Comparison of ENCODE assay signal across 8 mouse cellular contexts in genomic region chr8:95833435-95833984, GRCm38 (mm10). TPM values are rescaled to one million over a fixed set of nuclear protein-coding genes. Genes with fewer than 3 reads are reported as not detected.
A peak's percentile ranks its signal among the peaks of the same experiment; 100 is the strongest.
DNase-seq lines count a peak whose midpoint lies in the region; ATAC-seq lines count a peak whose summit lies in the region.

No protein-coding gene starts in this region.

- H3K9me3 ChIP-seq in limb, embryonic 10.5 days (replicated peaks), result no peaks in the 10 kb centered on the region
- no peaks in the 10 kb centered on the region for H3K9me3 ChIP-seq in neural tube, embryonic 11.5 days (ENCODE audit: control insufficient read depth, low read length)

- peak; percentile 69 for DNase-seq in 416B (ENCODE audit: low read depth)
- DNase-seq in MN1 (ENCODE audit: low spot score), result peak; percentile 66
- peak; percentile 63 for DNase-seq in limb, embryonic 10.5 days (ENCODE audit: low spot score)
- DNase-seq in neural tube, embryonic 11.5 days (ENCODE audit: low spot score), result peak; percentile 41
- DNase-seq in cerebellum, postnatal 14 days, result no peak
- DNase-seq in layer of hippocampus, adult 18-20 months (ENCODE audit: low spot score in 2 of 2), result no peak
- DNase-seq in B cell, adult 2 months, result no peak

- H3K9ac ChIP-seq in neural tube, embryonic 11.5 days (ENCODE audit: low read length), result peak overlapping the region; percentile 0; the same call in 1 of the 2 replicates

- peak overlapping the region; percentile 60 for H3K4me3 ChIP-seq in limb, embryonic 10.5 days
- peak overlapping the region; percentile 1; the same call in 1 of the 2 replicates for H3K4me3 ChIP-seq in neural tube, embryonic 11.5 days (ENCODE audit: low read depth, low read length)

- H3K27ac ChIP-seq in limb, embryonic 10.5 days, result peak overlapping the region; percentile 81
- no peak overlapping the region for H3K27ac ChIP-seq in neural tube, embryonic 11.5 days (ENCODE audit: low read depth, low read length)

- H3K27me3 ChIP-seq in limb, embryonic 10.5 days (ENCODE audit: low read depth, poor library complexity, severe bottlenecking), result no peaks in the 10 kb centered on the region
- H3K27me3 ChIP-seq in neural tube, embryonic 11.5 days (ENCODE audit: control insufficient read depth, insufficient read depth, low read length), result no peaks in the 10 kb centered on the region

- peak; percentile 78 for ATAC-seq in granulocyte monocyte progenitor cell, adult 5-6 weeks (replicated peaks; ENCODE audit: poor library complexity, severe bottlenecking)
- ATAC-seq in neural tube, embryonic 11.5 days (ENCODE audit: insufficient read depth, low FRiP score, low TSS enrichment), result peak; percentile 71

- peaks cover 13% of the 10 kb centered on the region for H3K4me1 ChIP-seq in limb, embryonic 10.5 days
- no peaks in the 10 kb centered on the region for H3K4me1 ChIP-seq in neural tube, embryonic 11.5 days (ENCODE audit: control insufficient read depth, insufficient read depth, low read length)

- WGBS in limb, embryonic 10.5 days, result 0% methylated on average over 16 of the region's 16 CpGs
- 1% methylated on average over 16 of the region's 16 CpGs for WGBS in neural tube, embryonic 11.5 days

- peaks cover 19% of the 10 kb centered on the region for H3K36me3 ChIP-seq in limb, embryonic 10.5 days
- H3K36me3 ChIP-seq in neural tube, embryonic 11.5 days (ENCODE audit: control insufficient read depth, insufficient read depth, low read length), result no peaks in the 10 kb centered on the region

- H3K4me2 ChIP-seq in neural tube, embryonic 11.5 days (ENCODE audit: low read depth), result peak overlapping the region; percentile 7

RNA-seq across cellular contexts. Expression of gene Sap18b, which starts 8.4 kb away (rescaled TPM):
- total RNA-seq in granulocyte monocyte progenitor cell, adult 5-6 weeks (2014; fragmentation: Nextera tagmentation), result 28.5 and 140 TPM in 2 replicates
- 184 and 222 TPM in 2 replicates for total RNA-seq in granulocyte monocyte progenitor cell, adult 5-6 weeks (2017)
- 387 and 427 TPM in 2 replicates for polyA plus RNA-seq in limb, embryonic 10.5 days (2016; fragmentation: Nextera tagmentation; extraction: Ambion mirVana)
- polyA plus RNA-seq in neural tube, embryonic 11.5 days (2014; fragmentation: Nextera tagmentation; extraction: Ambion mirVana), result 348 and 353 TPM in 2 replicates
- 100 to 1,000 TPM; 134 to 165 TPM for total RNA-seq in layer of hippocampus, adult 18-20 months (2021)

RNA-seq across cellular contexts. Expression of gene Slc38a7, which starts 19.8 kb away (rescaled TPM):
- total RNA-seq in granulocyte monocyte progenitor cell, adult 5-6 weeks (2014; fragmentation: Nextera tagmentation), result 8.2 and 21.8 TPM in 2 replicates
- total RNA-seq in granulocyte monocyte progenitor cell, adult 5-6 weeks (2017), result 7.0 and 8.4 TPM in 2 replicates
- polyA plus RNA-seq in limb, embryonic 10.5 days (2016; fragmentation: Nextera tagmentation; extraction: Ambion mirVana), result 14.7 and 17.9 TPM in 2 replicates
- 16.0 and 17.4 TPM in 2 replicates for polyA plus RNA-seq in neural tube, embryonic 11.5 days (2014; fragmentation: Nextera tagmentation; extraction: Ambion mirVana)
- 10 to 100 TPM; 29.7 to 30.8 TPM for total RNA-seq in layer of hippocampus, adult 18-20 months (2021)

RNA-seq across cellular contexts. Expression of gene Cnot1, which starts 26.2 kb away (rescaled TPM):
- total RNA-seq in granulocyte monocyte progenitor cell, adult 5-6 weeks (2014; fragmentation: Nextera tagmentation), result 283 and 320 TPM in 2 replicates
- 99.3 and 113 TPM in 2 replicates for total RNA-seq in granulocyte monocyte progenitor cell, adult 5-6 weeks (2017)
- 107 and 119 TPM in 2 replicates for polyA plus RNA-seq in limb, embryonic 10.5 days (2016; fragmentation: Nextera tagmentation; extraction: Ambion mirVana)
- 119 and 128 TPM in 2 replicates for polyA plus RNA-seq in neural tube, embryonic 11.5 days (2014; fragmentation: Nextera tagmentation; extraction: Ambion mirVana)
- total RNA-seq in layer of hippocampus, adult 18-20 months (2021), result 100 to 1,000 TPM; 118 to 119 TPM

RNA-seq across cellular contexts. Expression of gene Got2, which starts 54.8 kb away (rescaled TPM):
- total RNA-seq in granulocyte monocyte progenitor cell, adult 5-6 weeks (2014; fragmentation: Nextera tagmentation), result 222 and 244 TPM in 2 replicates
- 110 and 114 TPM in 2 replicates for total RNA-seq in granulocyte monocyte progenitor cell, adult 5-6 weeks (2017)
- 185 and 197 TPM in 2 replicates for polyA plus RNA-seq in limb, embryonic 10.5 days (2016; fragmentation: Nextera tagmentation; extraction: Ambion mirVana)
- 81.2 and 84.2 TPM in 2 replicates for polyA plus RNA-seq in neural tube, embryonic 11.5 days (2014; fragmentation: Nextera tagmentation; extraction: Ambion mirVana)
- total RNA-seq in layer of hippocampus, adult 18-20 months (2021), result 100 to 1,000 TPM; 231 to 234 TPM

Comparison
In these comparisons a context has a peak if more than half of its experiments do, and no peak if none do; other contexts are left out.
1. DNase-seq: peak in 416B (single experiment), MN1 (single experiment), limb, embryonic 10.5 days (single experiment) and neural tube, embryonic 11.5 days (single experiment); none in cerebellum, postnatal 14 days (0 of 2), layer of hippocampus, adult 18-20 months (0 of 2) and B cell, adult 2 months (0 of 2).